Mouse (Mus musculus) skeletal muscle tissue, adult 2 months (tissue): ENCODE results near the gene N4bp1.

Source experiments
- DNase-seq: peaks from one replicate; pipeline ENCODE4 v3.0.0-alpha.2; 2012; ENCODE audit warnings: low read depth, low spot score

The N4bp1 gene

DNA sequence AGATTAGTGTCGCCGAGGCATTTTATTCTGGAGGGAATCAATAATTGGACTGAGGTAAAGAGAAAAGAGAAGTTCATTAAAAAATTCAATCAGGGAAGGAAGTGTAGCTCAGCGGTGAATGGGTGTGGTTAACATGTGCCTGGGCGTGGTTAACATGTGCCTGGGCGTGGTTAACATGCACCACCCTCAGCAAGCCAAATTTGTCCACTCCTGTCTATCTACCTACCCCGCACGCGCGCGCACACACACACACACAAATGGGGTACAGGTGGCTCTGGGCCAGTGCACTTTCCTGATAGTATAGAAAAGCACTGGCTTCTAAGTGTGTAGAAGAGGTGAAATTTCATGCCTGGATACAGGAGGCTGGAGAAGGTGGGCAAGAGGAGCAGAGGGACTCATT is 119.9 kb downstream of the N4bp1 start:
- no peak for DNase-seq

DNA sequence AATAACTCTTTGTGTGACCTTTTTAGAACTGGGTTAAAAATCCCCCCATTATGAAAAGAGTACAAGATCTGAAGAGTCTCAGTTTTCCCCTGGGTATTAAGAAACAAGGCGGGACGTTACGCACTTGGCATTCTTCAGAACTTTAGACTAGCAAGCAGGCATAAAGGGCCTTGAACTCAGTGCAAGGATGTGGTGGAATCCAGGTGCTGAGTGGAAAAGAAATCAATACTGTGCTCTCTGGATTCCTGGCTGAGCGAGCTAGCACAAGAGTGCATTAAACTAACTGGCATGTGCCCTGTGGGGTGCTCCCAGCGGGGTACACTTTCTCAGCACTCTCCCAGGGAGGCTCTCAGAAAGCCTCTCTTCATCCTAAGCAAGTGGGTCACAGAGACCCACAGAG is 122.3 kb downstream of the N4bp1 start:
- DNase-seq, result no peak

GRCm38 (mm10) chr8:86760746-86761145 is 124.3 kb downstream of the N4bp1 start:
- no peak for DNase-seq

DNA sequence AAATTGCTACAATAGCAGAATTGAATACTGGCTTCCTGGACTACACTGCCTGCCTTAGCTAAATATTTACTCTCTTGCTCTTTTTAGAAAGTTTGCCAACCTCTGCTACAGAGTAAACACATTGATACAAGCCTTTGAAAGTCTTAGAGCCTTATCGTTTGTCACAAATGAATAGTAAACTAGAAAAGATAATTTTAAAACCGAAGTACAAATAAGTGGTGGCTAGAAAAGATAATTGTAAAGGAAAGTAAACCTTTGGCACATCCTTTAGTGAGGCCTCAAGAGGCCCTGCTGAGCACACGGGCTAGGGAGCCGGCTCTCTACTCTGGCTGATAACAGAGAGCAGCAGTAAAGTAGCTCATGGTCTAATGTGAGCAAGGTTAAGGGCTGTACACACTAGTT is 126.0 kb downstream of the N4bp1 start:
- DNase-seq, result no peak

GRCm38 (mm10) chr8:86758651-86759050 is 126.4 kb downstream of the N4bp1 start:
- DNase-seq, result no peak
